Mouse (Mus musculus) neutrophil, adult 83 days (primary cell): ENCODE data around the gene Fbxl16. TPM values are rescaled to one million over a fixed set of nuclear protein-coding genes. Genes with fewer than 3 reads are reported as not detected.

Source experiments
- total RNA-seq, 2 experiments: library from RNA; stranded (reverse); gene quantifications; one replicate each; pipeline ENCODE4 v1.2.4; 2023

The Fbxl16 gene
- total RNA-seq, 2 experiments from 2014 or later: not detected

Other genes starting within 250 kb of the Fbxl16 start
- not detected for gene Sox8, start 238.4 kb upstream of the Fbxl16 start, total RNA-seq
- gene Lmf1, start 230.0 kb upstream of the Fbxl16 start, total RNA-seq: 10 to 100 TPM; 13.6 to 14.3 TPM
- not detected for gene Gng13, start 91.9 kb upstream of the Fbxl16 start, total RNA-seq
- gene Chtf18, start 81.7 kb upstream of the Fbxl16 start, total RNA-seq: 10 to 100 TPM; 20.2 to 26.7 TPM
- gene Rpusd1, start 81.4 kb upstream of the Fbxl16 start, total RNA-seq: 1 to 10 TPM; 6.4 TPM
- gene Mslnl, start 73.0 kb upstream of the Fbxl16 start, total RNA-seq: not detected
- not detected for gene Msln, start 54.7 kb upstream of the Fbxl16 start, total RNA-seq
- 10 to 100 TPM; 20.6 to 26.5 TPM for gene Narfl, start 35.3 kb upstream of the Fbxl16 start, total RNA-seq
- gene Haghl, start 23.4 kb upstream of the Fbxl16 start, total RNA-seq: 10 to 100 TPM; 10.6 to 16.5 TPM
- not detected for gene Ccdc78, start 22.5 kb upstream of the Fbxl16 start, total RNA-seq
- 10 to 100 TPM; 33.6 to 34.8 TPM for gene Fam173a, start 16.2 kb upstream of the Fbxl16 start, total RNA-seq
- gene AC134908.4, start 13.4 kb upstream of the Fbxl16 start, total RNA-seq: under 1 TPM in 1 of 2 experiments, not detected in 1; 0.66 TPM
- 10 to 100 TPM; 16.1 to 17.2 TPM for gene Metrn, start 11.9 kb upstream of the Fbxl16 start, total RNA-seq
- 10 to 100 TPM; 13.2 to 15.2 TPM for gene Wdr24, start 14.5 kb downstream of the Fbxl16 start, total RNA-seq
- gene Jmjd8, start 19.8 kb downstream of the Fbxl16 start, total RNA-seq: 10 to 100 TPM; 12.4 to 16.8 TPM
- 10 to 100 TPM; 45.6 to 55.2 TPM for gene Stub1, start 24.3 kb downstream of the Fbxl16 start, total RNA-seq
- 1 to 10 TPM; 2.3 to 2.5 TPM for gene Rhbdl1, start 28.2 kb downstream of the Fbxl16 start, total RNA-seq
- 1 to 10 TPM; 2.7 to 4.2 TPM for gene Gm20683, start 32.7 kb downstream of the Fbxl16 start, total RNA-seq
- gene Rhot2, start 35.8 kb downstream of the Fbxl16 start, total RNA-seq: 10 to 100 TPM; 37.5 to 40.0 TPM
- 10 to 100 TPM; 28.2 to 31.0 TPM for gene Wdr90, start 52.4 kb downstream of the Fbxl16 start, total RNA-seq
- 1 to 10 TPM; 3.8 to 4.2 TPM for gene Mcrip2, start 59.7 kb downstream of the Fbxl16 start, total RNA-seq
- 10 to 100 TPM; 10.2 to 10.3 TPM for gene Mettl26, start 66.0 kb downstream of the Fbxl16 start, total RNA-seq
- gene Wfikkn1, start 71.8 kb downstream of the Fbxl16 start, total RNA-seq: 1 to 10 TPM; 2.5 to 3.8 TPM
- gene Rab40c, start 110.6 kb downstream of the Fbxl16 start, total RNA-seq: 10 to 100 TPM; 16.6 to 19.2 TPM
- 100 to 1,000 TPM in 1 of 2 experiments, 10 to 100 TPM in 1; 70.2 to 101 TPM for gene Pigq, start 135.9 kb downstream of the Fbxl16 start, total RNA-seq
- gene Nhlrc4, start 135.9 kb downstream of the Fbxl16 start, total RNA-seq: under 1 TPM; 0.20 to 0.93 TPM
- not detected for gene A930017K11Rik, start 143.5 kb downstream of the Fbxl16 start, total RNA-seq
- 10 to 100 TPM; 17.0 to 22.0 TPM for gene Capn15, start 176.7 kb downstream of the Fbxl16 start, total RNA-seq